Mouse (Mus musculus): ENCODE results near the gene Htr2b.

GRCm38 (mm10) chr1:86076565-86076964 lies 35.2 kb downstream of the Htr2b start:
- TF ChIP-seq CTCF (IDR thresholded peaks at IDR 0.05; ENCODE audit: borderline replicate concordance, insufficient read depth, low read length): no peak
- no peak for TF ChIP-seq POLR2A (IDR thresholded peaks at IDR 0.05; ENCODE audit: low read depth, low read length)

All from embryonic fibroblast, embryonic 13.5 days (primary cell).